Mouse (Mus musculus) ES-E14 (cell line): ENCODE data around the gene Itgb4.

Experiments
- HCFC1 ChIP-seq: IDR thresholded peaks from 2 replicates; pipeline ENCODE4 v1.6.1; 2012; ENCODE audit warnings: low read length, inconsistent platforms, borderline replicate concordance; ENCODE audit not compliant: insufficient read depth
- ZNF384 ChIP-seq: IDR thresholded peaks from 2 replicates; pipeline ENCODE4 v1.6.1; 2012; ENCODE audit warnings: low read depth, low read length, inconsistent platforms

- TF ChIP-seq HCFC1 (no peak), ZNF384 (no peak)
Measured at GRCm38 (mm10) chr11:115929031-115929430, 45.5 kb upstream of the Itgb4 start.
